In genomic region chr6:53972238-53972743, GRCm38 (mm10) we compare ENCODE assay signal across 17 mouse cellular contexts. TPM values are rescaled to one million over a fixed set of nuclear protein-coding genes. Genes with fewer than 3 reads are reported as not detected.
A peak's percentile ranks its signal among the peaks of the same experiment; 100 is the strongest.
DNase-seq lines count a peak whose midpoint lies in the region; ATAC-seq and TF ChIP-seq lines count a peak whose summit lies in the region.
"Had no signal": no experiment of that assay in that cellular context is flagged by ENCODE, and none has a peak within 500 bp of the region (broad histone marks: within the 10 kb centered on the region; RNA-seq: fewer than 3 reads in every experiment).

No protein-coding gene starts in this region.

- H3K27ac ChIP-seq in left cerebral cortex, adult 2 months: no peak overlapping the region
- H3K27ac ChIP-seq in forebrain, postnatal 0 days (ENCODE audit: low read depth, low read length): 0 out of 2 replicates have a peak overlapping the region, but pooled peaks have one; percentile 24
- no peak overlapping the region for H3K27ac ChIP-seq in midbrain, embryonic 14.5 days (replicated peaks; ENCODE audit: low read depth, low read length)
- H3K27ac ChIP-seq in intestine, postnatal 0 days (ENCODE audit: low read depth, low read length): no peak overlapping the region
- H3K27ac ChIP-seq: heart, embryonic 15.5 days had no signal

- no peaks in the 10 kb centered on the region for H3K27me3 ChIP-seq in forebrain, postnatal 0 days (ENCODE audit: insufficient read depth, low read length)
- no peaks in the 10 kb centered on the region for H3K27me3 ChIP-seq in midbrain, embryonic 14.5 days (ENCODE audit: control insufficient read depth, insufficient read depth, low read length)
- H3K27me3 ChIP-seq in intestine, postnatal 0 days (replicated peaks; ENCODE audit: control insufficient read depth, insufficient read depth, low read length): no peaks in the 10 kb centered on the region
- H3K27me3 ChIP-seq: heart, embryonic 15.5 days had no signal

- 27% methylated on average over 12 of the region's 12 CpGs for WGBS in forebrain, postnatal 0 days
- WGBS in midbrain, embryonic 14.5 days: 39% methylated on average over 12 of the region's 12 CpGs
- 81% methylated on average over 12 of the region's 12 CpGs for WGBS in intestine, postnatal 0 days

- no peak overlapping the region for H3K9ac ChIP-seq in forebrain, postnatal 0 days
- no peak overlapping the region for H3K9ac ChIP-seq in midbrain, embryonic 14.5 days (replicated peaks; ENCODE audit: low read length)
- H3K9ac ChIP-seq in intestine, postnatal 0 days (ENCODE audit: low read depth, low read length): no peak overlapping the region
- H3K9ac ChIP-seq: heart, embryonic 15.5 days had no signal

- H3K9me3 ChIP-seq in forebrain, postnatal 0 days (ENCODE audit: low read length): no peaks in the 10 kb centered on the region
- no peaks in the 10 kb centered on the region for H3K9me3 ChIP-seq in midbrain, embryonic 14.5 days (ENCODE audit: control insufficient read depth, low read length)
- no peaks in the 10 kb centered on the region for H3K9me3 ChIP-seq in intestine, postnatal 0 days (ENCODE audit: control insufficient read depth)
- H3K9me3 ChIP-seq: heart, embryonic 15.5 days had no signal

- no peaks in the 10 kb centered on the region for H3K4me1 ChIP-seq in forebrain, postnatal 0 days (ENCODE audit: insufficient read depth)
- peaks cover 14% of the 10 kb centered on the region for H3K4me1 ChIP-seq in midbrain, embryonic 14.5 days (ENCODE audit: control insufficient read depth, insufficient read depth, low read length)
- H3K4me1 ChIP-seq in intestine, postnatal 0 days (replicated peaks; ENCODE audit: control insufficient read depth, insufficient read depth, low read length): peaks cover 5% of the 10 kb centered on the region; the same call in 1 of the 2 replicates

- no peak overlapping the region for H3K4me2 ChIP-seq in forebrain, postnatal 0 days (ENCODE audit: low read depth)
- H3K4me2 ChIP-seq in midbrain, embryonic 14.5 days (ENCODE audit: low read length): no peak overlapping the region
- H3K4me2 ChIP-seq in intestine, postnatal 0 days (replicated peaks; ENCODE audit: low read depth): no peak overlapping the region
- H3K4me2 ChIP-seq: heart, embryonic 15.5 days had no signal

- H3K36me3 ChIP-seq in forebrain, postnatal 0 days (ENCODE audit: insufficient read depth): no peaks in the 10 kb centered on the region
- H3K36me3 ChIP-seq in midbrain, embryonic 14.5 days (ENCODE audit: control insufficient read depth, insufficient read depth, low read length): no peaks in the 10 kb centered on the region
- no peaks in the 10 kb centered on the region for H3K36me3 ChIP-seq in intestine, postnatal 0 days (ENCODE audit: control insufficient read depth, insufficient read depth)
- H3K36me3 ChIP-seq: heart, embryonic 15.5 days had no signal

- intact Hi-C loops in left cerebral cortex, postnatal 4 days (cut with DNase I): no loop called here
- intact Hi-C loops in left cerebral cortex, adult 2 months (cut with DNase I): loop anchor here (5.0 kb wide), 1 partner anchor 190 kb away; no protein-coding TSS in a partner anchor

- no peak for TF ChIP-seq CTCF in left cerebral cortex, adult 2 months (IDR thresholded peaks at IDR 0.05)
- no peak for TF ChIP-seq CTCF in forebrain, postnatal 0 days (IDR thresholded peaks at IDR 0.05; ENCODE audit: low read depth)
- TF ChIP-seq CTCF in intestine, postnatal 0 days (IDR thresholded peaks at IDR 0.05; ENCODE audit: low read depth): no peak

- ATAC-seq in forebrain, postnatal 0 days: peak; percentile 67
- no peak; the same call in 1 of the 2 replicates for ATAC-seq in midbrain, embryonic 14.5 days (ENCODE audit: low FRiP score, low TSS enrichment)
- ATAC-seq in erythroblast, adult 5-6 weeks (replicated peaks; ENCODE audit: low FRiP score, poor library complexity, severe bottlenecking): no peak
- ATAC-seq in intestine, postnatal 0 days: no peak
- ATAC-seq: activated CD4-positive, CD25-positive, alpha-beta regulatory T cell, adult 4 months; inflammation-experienced regulatory T-cells, adult 6 months had no signal

- peak; percentile 18 for DNase-seq in left cerebral cortex, postnatal 4 days
- no peak for DNase-seq in left cerebral cortex, adult 2 months (ENCODE audit: extremely low spot score in 1 of 2, low spot score in 2 of 2)
- peak; percentile 47 for DNase-seq in cerebellum, adult 8-10 months
- DNase-seq in forebrain, postnatal 0 days: peak; percentile 46
- DNase-seq in midbrain, embryonic 14.5 days: peak; percentile 62
- DNase-seq in spleen, postnatal 10 days (ENCODE audit: low spot score in 2 of 2): no peak
- DNase-seq: gastrocnemius, postnatal 36 days; kidney, postnatal 25 days; liver had no signal

- H3K4me3 ChIP-seq in left cerebral cortex, adult 2 months: no peak overlapping the region
- H3K4me3 ChIP-seq in forebrain, postnatal 0 days (ENCODE audit: low read depth, low read length): no peak overlapping the region
- no peak overlapping the region for H3K4me3 ChIP-seq in midbrain, embryonic 14.5 days (replicated peaks; ENCODE audit: low read depth, low read length)
- no peak overlapping the region for H3K4me3 ChIP-seq in intestine, postnatal 0 days (ENCODE audit: low read depth, low read length)
- H3K4me3 ChIP-seq: heart, embryonic 15.5 days had no signal

RNA-seq across cellular contexts. Expression of gene Cpvl, which starts 6.2 kb away (rescaled TPM):
- not detected for total RNA-seq in left cerebral cortex, postnatal 4 days (2021)
- total RNA-seq in left cerebral cortex, adult 2 months (2021): not detected
- not detected in 2 replicates for total RNA-seq in forebrain, postnatal 0 days (2014; rRNA removed)
- 0.13 TPM in 1 of 2 replicates, not detected in the other for polyA plus RNA-seq in forebrain, postnatal 0 days (2015; fragmentation: Nextera tagmentation; extraction: Ambion mirVana)
- 0.18 TPM in 1 of 2 replicates, not detected in the other for polyA plus RNA-seq in midbrain, embryonic 14.5 days (2014; fragmentation: Nextera tagmentation; extraction: Ambion mirVana)
- total RNA-seq in erythroblast, adult 5-6 weeks (2015; ENCODE audit: low replicate concordance): not detected in 2 replicates
- not detected in 2 replicates for total RNA-seq in erythroblast, adult 5-6 weeks (2017; ENCODE audit: low replicate concordance)
- polyA plus RNA-seq in intestine, postnatal 0 days (2015; fragmentation: Nextera tagmentation; extraction: Ambion mirVana): 0.77 and 0.82 TPM in 2 replicates
- total RNA-seq: gastrocnemius, postnatal 36 days; MEL; monocyte, adult 5-6 weeks had no signal
- polyA plus RNA-seq: activated CD4-positive, CD25-positive, alpha-beta regulatory T cell, adult 4 months; heart, embryonic 15.5 days; inflammation-experienced regulatory T-cells, adult 6 months; spleen, adult 2 months had no signal

Comparison
In these comparisons a context has a peak if more than half of its experiments do, and no peak if none do; other contexts are left out.
1. DNase-seq: peak in left cerebral cortex, postnatal 4 days (single experiment), cerebellum, adult 8-10 months (single experiment), forebrain, postnatal 0 days (single experiment) and midbrain, embryonic 14.5 days (single experiment); none in left cerebral cortex, adult 2 months (0 of 2) and spleen, postnatal 10 days (0 of 2).